Mouse (Mus musculus) hindbrain, embryonic 10.5 days (tissue): ENCODE measurements around the gene Capns1. TPM values are rescaled to one million over a fixed set of nuclear protein-coding genes. Genes with fewer than 3 reads are reported as not detected.
A peak's percentile ranks its signal among the peaks of the same experiment; 100 is the strongest.
"Not testable (repeated sequence)": the region's sequence is repeated elsewhere in the genome, so short reads cannot be mapped to it uniquely, and the experiment has no call there.

Experiments used
- DNase-seq: peaks from one replicate; pipeline ENCODE4 v3.0.0-alpha.2; 2017; ENCODE audit warnings: low spot score
- H3K27ac ChIP-seq: fragments of 300-500 bp; sonication (generic); 2 replicates; pipeline ENCODE4 v1.5.1; 2016; ENCODE audit warnings: mild to moderate bottlenecking, moderate library complexity
- H3K27me3 ChIP-seq: fragments of 300-500 bp; sonication (generic); 2 replicates; pipeline ENCODE4 v1.6.1; 2016; ENCODE audit warnings: mild to moderate bottlenecking; ENCODE audit not compliant: poor library complexity, insufficient read depth, severe bottlenecking
- H3K36me3 ChIP-seq: fragments of 300-500 bp; sonication (generic); 2 replicates; pipeline ENCODE4 v1.6.1; 2016; ENCODE audit warnings: mild to moderate bottlenecking, moderate library complexity
- H3K4me1 ChIP-seq: fragments of 300-500 bp; sonication (generic); replicated peaks from 2 replicates; pipeline ENCODE4 v1.6.1; 2016; ENCODE audit warnings: mild to moderate bottlenecking
- H3K4me3 ChIP-seq: fragments of 300-500 bp; sonication (generic); 2 replicates; pipeline ENCODE4 v1.5.1; 2016; ENCODE audit warnings: mild to moderate bottlenecking, moderate library complexity
- H3K9me3 ChIP-seq: fragments of 300-500 bp; sonication (generic); 2 replicates; pipeline ENCODE4 v1.6.1; 2016; ENCODE audit warnings: mild to moderate bottlenecking, moderate library complexity
- WGBS: fragments of 180-500 bp; shearing (Covaris S2); methylation state at CpG from one replicate; pipeline ENCODE4 v1.1.7; 2016; 5-methylcytosine and 5-hydroxymethylcytosine counted together
- polyA plus RNA-seq: library from polyadenylated mRNA; unstranded; fragments of >200 nt; fragmentation: Nextera tagmentation; extraction: Ambion mirVana; gene quantifications from 2 replicates; pipeline ENCODE4 v1.2.1, GENCODE M21; 2016

Gene Capns1
- polyA plus RNA-seq, 1 experiment from 2014 or later = 72.5 TPM

DNA sequence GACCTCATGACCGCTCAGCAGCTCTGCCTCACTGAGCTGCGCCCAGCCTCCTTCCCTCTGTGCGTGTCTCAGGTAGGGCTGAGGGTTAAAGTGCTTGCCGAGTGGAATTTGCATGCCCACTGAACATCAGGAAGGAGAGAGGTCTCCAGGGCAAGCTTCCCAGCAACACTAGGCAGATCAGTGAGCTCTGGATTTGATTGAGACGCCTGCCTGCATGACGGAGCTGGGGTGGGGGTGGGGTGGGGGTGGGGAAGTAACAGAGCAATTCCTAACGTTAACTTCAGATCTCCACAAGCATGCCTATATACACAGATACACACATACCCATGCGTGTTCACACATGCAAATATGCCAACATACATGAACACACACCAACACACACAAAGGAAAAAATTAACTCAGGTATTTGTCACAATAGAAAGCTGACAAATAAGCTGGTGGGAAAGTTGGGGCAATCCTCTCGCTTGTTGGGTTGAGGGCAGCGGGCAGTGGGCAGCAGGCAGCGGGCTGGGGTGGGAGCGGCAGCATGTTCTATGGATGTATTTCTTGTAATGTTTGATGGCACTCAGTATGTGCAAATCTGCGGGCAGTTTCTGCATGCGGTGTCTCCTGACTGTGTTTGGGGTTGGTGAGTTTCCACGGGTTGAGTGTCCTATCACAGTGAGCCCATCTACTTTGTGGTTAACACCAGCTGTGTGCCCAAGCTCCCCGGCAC, 20.8 kb upstream of the Capns1 start:
- DNase-seq = peak; percentile 70
- 5% methylated on average over 16 of the region's 16 CpGs for WGBS
- peak overlapping the region; percentile 83 for H3K27ac ChIP-seq

DNA sequence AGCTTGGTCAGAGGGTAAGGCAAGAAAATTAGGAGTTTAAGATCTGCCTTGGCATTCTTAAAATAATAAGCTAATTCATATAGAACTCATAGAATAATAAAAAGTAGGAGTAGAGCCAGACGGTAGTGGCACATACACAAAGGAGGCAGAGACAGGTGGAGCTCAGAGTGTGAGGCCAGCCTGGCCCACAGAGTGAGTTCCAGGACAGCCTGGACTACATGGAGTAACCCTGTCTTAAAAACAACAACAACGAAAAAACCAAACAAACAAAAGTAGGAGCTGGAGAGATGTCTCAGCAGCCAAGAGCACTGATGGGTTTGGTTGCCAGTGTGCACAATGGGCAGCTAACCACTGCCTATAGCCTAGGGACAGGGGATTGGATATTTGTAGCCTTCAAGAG, 18.7 kb upstream of the Capns1 start:
- Histone ChIP-seq H3K27me3 (no peaks in the 10 kb centered on the region), H3K36me3 (peaks cover 4% of the 10 kb centered on the region), H3K9me3 (no peaks in the 10 kb centered on the region), H3K27ac (no peak overlapping the region), H3K4me3 (no peak overlapping the region), H3K4me1 (peaks cover 13% of the 10 kb centered on the region)
- no peak for DNase-seq
- 69% methylated on average over 2 of the region's 2 CpGs for WGBS

More for the DNA sequence above, 20.8 kb upstream of the Capns1 start:
- Histone ChIP-seq H3K4me1 (peaks cover 13% of the 10 kb centered on the region), H3K36me3 (peaks cover 26% of the 10 kb centered on the region), H3K27me3 (no peaks in the 10 kb centered on the region), H3K9me3 (no peaks in the 10 kb centered on the region), H3K4me3 (peak overlapping the region; percentile 58)

DNA sequence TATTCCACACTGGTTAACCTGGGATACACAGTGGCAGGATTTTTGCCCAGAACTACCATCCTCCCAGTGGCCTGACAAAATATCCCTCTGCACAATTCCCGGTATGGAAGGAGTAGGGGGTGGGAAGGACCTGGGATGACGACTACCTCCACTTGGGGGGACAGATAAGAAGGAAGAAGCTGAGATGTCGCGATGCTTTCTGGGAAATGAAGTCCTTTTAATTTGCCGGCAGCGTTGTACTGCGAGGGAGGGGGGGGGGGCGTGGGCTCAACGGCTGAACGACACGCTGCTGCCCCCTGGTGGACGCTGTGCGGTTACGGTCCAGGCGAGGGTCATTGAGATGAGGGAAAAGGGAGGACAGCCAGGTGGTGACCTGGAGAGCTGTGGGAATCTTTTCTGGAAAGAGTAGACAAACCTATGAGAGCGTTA, 18.1 kb upstream of the Capns1 start:
- peak overlapping the region; percentile 62 for H3K27ac ChIP-seq
- H3K36me3 ChIP-seq = no peaks in the 10 kb centered on the region
- no peaks in the 10 kb centered on the region for H3K9me3 ChIP-seq
- peaks cover 13% of the 10 kb centered on the region for H3K4me1 ChIP-seq
- peak; percentile 88 for DNase-seq
- peak overlapping the region; percentile 34 for H3K4me3 ChIP-seq
- under 1% methylated on average over 16 of the region's 16 CpGs for WGBS
- H3K27me3 ChIP-seq = no peaks in the 10 kb centered on the region

DNA sequence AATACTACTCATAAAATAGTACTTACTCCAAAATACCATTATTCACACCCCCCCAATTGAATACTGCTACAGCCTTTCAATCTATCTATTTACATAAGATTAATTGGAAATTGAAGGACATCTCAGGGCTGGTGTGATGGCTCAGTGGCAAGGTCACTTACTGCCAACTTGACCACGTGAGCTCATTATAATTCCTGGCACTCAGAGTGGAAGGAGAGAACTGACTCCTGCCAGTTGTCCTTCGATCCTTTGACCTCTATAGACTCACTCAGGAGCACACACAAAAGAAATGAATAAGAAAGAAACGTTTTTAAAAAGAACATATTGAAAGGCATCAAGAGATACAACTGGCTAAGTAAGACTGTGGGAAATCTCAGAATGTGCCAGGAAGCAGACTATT, 17.3 kb upstream of the Capns1 start:
- H3K27me3 ChIP-seq = no peaks in the 10 kb centered on the region
- H3K4me3 ChIP-seq = no peak overlapping the region
- no peaks in the 10 kb centered on the region for H3K9me3 ChIP-seq
- no peaks in the 10 kb centered on the region for H3K36me3 ChIP-seq
- no peak for DNase-seq
- WGBS = 68% methylated on average over 3 of the region's 3 CpGs
- no peak overlapping the region for H3K27ac ChIP-seq
- H3K4me1 ChIP-seq = peaks cover 13% of the 10 kb centered on the region

DNA sequence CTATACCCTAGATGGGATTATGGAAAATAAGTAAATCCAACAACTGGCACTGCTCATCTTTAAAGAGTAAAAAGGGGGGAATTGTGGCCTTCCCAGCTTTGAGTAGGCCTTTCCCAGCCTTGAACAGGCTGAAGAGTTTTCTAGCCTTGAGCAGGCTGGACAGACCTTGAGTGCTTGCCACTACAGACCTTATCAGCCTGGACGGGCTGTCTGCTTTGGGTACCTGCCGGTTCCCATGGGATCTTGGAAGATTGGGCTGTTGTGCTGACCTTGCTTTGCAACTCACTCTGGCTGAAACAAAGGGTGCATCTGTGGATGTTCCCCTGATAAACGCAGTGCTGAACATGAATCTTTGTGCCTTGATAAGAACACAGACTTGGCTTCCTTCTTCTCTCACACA, 15.3 kb upstream of the Capns1 start:
- WGBS = 93% methylated on average over 3 of the region's 3 CpGs
- no peak overlapping the region for H3K27ac ChIP-seq
- H3K4me3 ChIP-seq = no peak overlapping the region
- H3K36me3 ChIP-seq = no peaks in the 10 kb centered on the region
- H3K9me3 ChIP-seq = no peaks in the 10 kb centered on the region
- no peaks in the 10 kb centered on the region for H3K27me3 ChIP-seq
- DNase-seq = no peak
- H3K4me1 ChIP-seq = peaks cover under 1% of the 10 kb centered on the region

DNA sequence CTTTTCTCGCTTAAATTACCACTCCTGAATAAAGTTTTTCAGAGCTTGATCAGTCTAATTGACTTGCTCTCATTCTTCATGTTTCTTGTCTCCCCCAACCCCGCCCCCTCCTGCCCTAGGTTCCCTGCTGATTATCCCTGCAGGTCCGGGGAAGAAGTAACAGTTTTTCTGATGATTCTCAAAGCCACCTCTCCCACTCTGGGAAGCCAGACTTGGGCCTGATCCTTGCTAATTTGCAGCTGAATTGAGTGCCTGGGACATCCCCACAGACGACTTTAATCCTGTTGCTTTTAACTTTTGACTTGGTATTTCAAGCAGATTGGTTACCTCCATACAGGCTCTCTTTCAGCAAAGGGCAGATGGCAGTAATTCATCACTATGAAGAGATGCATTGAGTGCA, 12.4 kb upstream of the Capns1 start:
- Histone ChIP-seq H3K27me3 (no peaks in the 10 kb centered on the region), H3K4me3 (no peak overlapping the region), H3K9me3 (no peaks in the 10 kb centered on the region), H3K27ac (no peak overlapping the region), H3K4me1 (no peaks in the 10 kb centered on the region), H3K36me3 (no peaks in the 10 kb centered on the region)
- no peak for DNase-seq
- 26% methylated on average over 4 of the region's 4 CpGs for WGBS

DNA sequence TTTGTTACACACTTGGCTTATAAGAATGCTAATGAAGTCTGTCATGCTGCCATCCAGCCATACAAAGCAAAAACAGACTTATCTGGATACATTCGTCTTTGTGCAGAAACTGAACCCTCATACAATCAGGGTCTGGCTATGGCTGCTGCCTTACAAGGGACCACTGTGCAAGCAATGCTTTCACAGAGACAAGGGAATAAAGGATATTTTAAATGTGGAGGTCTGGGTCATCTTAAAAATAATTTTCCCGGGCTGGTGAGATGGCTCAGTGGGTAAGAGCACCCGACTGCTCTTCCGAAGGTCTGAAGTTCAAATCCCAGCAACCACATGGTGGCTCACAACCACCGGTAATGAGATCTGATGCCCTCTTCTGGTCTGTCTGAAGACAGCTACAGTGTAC, 7.8 kb upstream of the Capns1 start:
- not testable (repeated sequence) for H3K27ac ChIP-seq, H3K4me1 ChIP-seq, H3K27me3 ChIP-seq, H3K36me3 ChIP-seq, H3K9me3 ChIP-seq, H3K4me3 ChIP-seq, DNase-seq
- WGBS = 54% methylated on average over 5 of the region's 5 CpGs

DNA sequence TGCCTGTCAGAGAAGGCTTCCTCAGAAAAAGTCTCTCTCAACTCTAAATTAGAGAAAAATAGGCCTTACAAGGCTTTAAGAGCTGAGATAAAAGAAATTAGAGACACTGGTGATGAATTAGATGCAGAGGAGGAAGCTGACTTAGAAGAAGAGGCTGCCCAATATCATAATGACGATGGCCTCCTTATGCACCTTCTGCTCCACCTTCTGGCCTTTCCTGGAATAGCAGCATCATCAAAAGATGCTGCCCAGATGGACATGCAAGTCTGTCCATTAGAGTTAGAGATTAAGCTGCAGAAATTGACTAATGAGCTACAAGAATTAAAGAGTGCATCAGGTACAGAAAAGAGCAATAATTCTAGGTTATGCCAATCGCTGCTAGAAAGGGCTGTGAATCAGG, 6.8 kb upstream of the Capns1 start:
- Histone ChIP-seq H3K27me3 (no peaks in the 10 kb centered on the region), H3K9me3 (no peaks in the 10 kb centered on the region), H3K4me1 (peaks cover 10% of the 10 kb centered on the region), H3K36me3 (no peaks in the 10 kb centered on the region), H3K4me3 (no peak overlapping the region), H3K27ac (no peak overlapping the region)
- WGBS = 5% methylated on average over 2 of the region's 2 CpGs
- DNase-seq = peak; percentile 50

DNA sequence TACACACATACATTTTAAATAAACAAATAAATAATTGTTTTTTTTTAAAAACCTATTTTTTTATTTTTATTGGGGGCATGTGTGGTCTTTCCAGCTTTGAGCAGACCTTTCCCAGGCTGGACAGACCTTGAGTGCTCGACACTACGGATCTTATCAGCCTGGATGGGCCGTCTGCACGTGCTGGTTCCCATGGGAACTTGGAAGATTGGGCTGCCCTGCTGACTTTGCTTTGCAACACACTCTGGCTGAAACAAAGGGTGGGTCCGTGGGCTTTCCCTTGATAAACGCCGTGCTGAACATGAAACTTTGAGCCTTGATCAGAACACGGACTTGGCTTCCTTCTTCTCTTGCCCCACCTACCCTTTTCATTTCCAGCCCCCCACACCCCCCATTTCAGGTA, 5.8 kb upstream of the Capns1 start:
- no peaks in the 10 kb centered on the region for H3K9me3 ChIP-seq
- DNase-seq = no peak
- no peak overlapping the region for H3K4me3 ChIP-seq
- no peaks in the 10 kb centered on the region for H3K36me3 ChIP-seq
- H3K27me3 ChIP-seq = no peaks in the 10 kb centered on the region
- WGBS = 27% methylated on average over 8 of the region's 8 CpGs
- H3K27ac ChIP-seq = no peak overlapping the region
- H3K4me1 ChIP-seq = peaks cover 10% of the 10 kb centered on the region

DNA sequence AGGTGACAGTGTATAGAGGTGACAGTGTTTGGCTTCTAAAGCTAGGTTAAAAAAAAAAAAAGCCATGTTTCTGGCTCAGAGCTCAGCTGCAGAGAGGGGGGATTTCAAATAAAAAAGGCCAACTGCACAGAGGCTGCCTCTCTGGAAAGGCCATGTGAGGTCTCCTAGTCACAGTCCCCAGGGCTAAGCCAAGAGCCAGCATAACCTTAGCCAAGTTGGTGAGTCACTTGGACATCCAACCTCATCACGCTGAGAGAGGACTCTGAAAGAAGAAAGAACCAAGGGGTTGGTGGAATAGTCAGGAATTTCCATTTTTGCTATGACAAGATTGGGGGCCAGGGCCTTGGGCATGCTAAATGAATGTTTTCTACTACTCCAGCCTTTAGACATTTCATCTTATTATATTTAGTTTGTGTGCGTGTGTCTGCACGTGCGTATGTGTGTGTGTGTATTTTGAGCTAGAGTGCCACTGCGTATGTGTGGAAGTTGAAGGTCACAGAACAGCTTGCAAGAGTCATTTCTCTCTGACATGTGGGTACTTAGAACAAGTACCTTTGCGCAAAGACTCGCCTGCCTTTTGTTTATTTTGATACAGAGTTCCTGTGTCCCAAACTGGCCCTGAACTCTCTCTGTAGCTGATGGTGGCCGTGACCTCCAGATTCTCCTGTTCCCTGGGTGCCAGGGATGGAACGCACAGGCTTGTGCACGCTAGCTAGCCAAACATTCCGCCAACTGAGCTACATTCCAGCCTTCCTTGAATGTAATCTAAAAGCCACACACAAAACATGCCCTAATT, 4.5 kb upstream of the Capns1 start:
- Histone ChIP-seq H3K4me3 (no peak overlapping the region), H3K9me3 (no peaks in the 10 kb centered on the region), H3K4me1 (peaks cover 15% of the 10 kb centered on the region), H3K36me3 (no peaks in the 10 kb centered on the region), H3K27ac (no peak overlapping the region), H3K27me3 (no peaks in the 10 kb centered on the region)
- no peak for DNase-seq
- WGBS = 82% methylated on average over 11 of the region's 11 CpGs

DNA sequence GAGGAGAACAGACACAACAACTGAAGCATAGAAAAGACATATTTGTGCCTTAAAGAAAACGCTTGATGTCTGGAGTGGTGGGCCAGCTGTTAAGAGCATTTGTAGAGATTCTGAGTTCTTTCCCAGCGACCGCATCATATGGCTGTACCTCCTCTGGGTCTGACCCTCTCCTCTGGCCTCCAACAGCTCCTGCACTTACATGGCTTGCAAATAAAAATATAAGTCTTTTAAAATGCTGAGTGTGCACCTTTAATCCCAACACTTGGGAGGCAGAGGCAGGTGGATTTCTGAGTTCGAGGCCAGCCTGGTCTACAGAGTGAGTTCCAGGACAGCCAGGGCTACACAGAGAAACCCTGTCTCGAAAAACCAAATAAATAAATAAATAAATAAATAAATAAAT, 2.0 kb upstream of the Capns1 start:
- DNase-seq, H3K4me3 ChIP-seq, H3K36me3 ChIP-seq, H3K27ac ChIP-seq, H3K27me3 ChIP-seq, H3K9me3 ChIP-seq: not testable (repeated sequence)
- H3K4me1 ChIP-seq = peaks cover 18% of the 10 kb centered on the region
- WGBS = 84% methylated on average over 5 of the region's 5 CpGs

DNA sequence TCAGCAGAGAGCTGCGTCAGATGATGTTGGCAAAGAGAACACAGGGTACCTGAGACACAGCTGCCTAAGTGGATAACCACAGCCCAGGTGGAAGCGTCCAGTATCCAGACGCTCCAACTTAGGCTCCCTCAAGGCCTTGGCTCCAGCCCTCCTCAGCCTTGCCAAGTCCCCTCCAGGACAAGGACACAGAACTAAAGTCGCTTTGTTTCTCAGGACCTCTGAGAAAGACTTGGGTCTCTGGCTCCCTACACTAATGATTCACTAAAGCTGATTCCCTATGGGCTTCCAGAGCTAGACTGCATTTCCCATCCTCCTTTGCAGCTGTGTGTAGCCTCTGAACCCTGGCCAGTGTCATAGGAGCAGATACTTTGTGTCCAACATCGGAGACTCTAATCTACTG, 1.6 kb upstream of the Capns1 start:
- WGBS = 83% methylated on average over 5 of the region's 5 CpGs
- DNase-seq = no peak

DNA sequence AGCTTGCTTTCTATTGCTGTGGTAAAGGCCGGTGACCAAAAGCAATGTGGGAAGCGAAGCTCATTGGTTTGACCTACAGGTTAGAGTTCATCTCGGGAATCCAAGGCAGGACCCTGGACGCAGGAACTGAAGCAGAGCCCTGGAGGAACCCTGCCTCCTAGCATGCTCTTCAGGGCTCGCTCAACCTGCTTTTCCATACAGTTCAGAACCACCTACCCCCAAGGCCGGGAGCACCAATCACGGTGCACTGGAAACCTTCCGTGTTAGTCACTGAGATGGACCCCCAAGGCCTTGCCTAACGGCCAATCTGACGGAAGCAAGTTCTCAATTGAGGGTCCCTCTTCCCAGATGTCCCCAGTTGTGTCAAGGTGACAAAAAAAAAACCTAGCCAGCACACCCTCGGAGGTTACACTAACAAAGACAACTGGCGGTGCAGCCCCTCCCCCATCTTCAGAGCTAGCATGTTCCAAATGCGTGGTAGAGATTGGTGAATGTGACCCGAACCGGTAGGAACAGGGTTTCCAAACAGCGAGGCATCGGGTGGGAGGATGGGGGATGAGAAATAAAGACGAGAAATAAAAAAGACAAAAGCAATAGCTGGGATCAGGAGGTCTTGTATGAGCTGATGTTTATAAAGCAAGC, 1.0 kb upstream of the Capns1 start:
- Histone ChIP-seq H3K27ac (no peak overlapping the region), H3K9me3 (no peaks in the 10 kb centered on the region), H3K4me1 (peaks cover 23% of the 10 kb centered on the region), H3K36me3 (no peaks in the 10 kb centered on the region), H3K4me3 (no peak overlapping the region), H3K27me3 (no peaks in the 10 kb centered on the region)
- 75% methylated on average over 18 of the region's 18 CpGs for WGBS
- DNase-seq = no peak

More for the DNA sequence above, 1.6 kb upstream of the Capns1 start:
- H3K4me3 ChIP-seq = no peak overlapping the region
- H3K36me3 ChIP-seq = no peaks in the 10 kb centered on the region
- no peaks in the 10 kb centered on the region for H3K27me3 ChIP-seq
- no peaks in the 10 kb centered on the region for H3K9me3 ChIP-seq
- peak overlapping the region; percentile 17; the same call in 1 of the 2 replicates for H3K27ac ChIP-seq
- peaks cover 22% of the 10 kb centered on the region for H3K4me1 ChIP-seq
